Mouse (Mus musculus) CD8-positive naive resting alpha-beta T cell, adult 2 months (primary cell): ENCODE data around the gene Rbpj.
"Not testable (repeated sequence)": the region's sequence is repeated elsewhere in the genome, so short reads cannot be mapped to it uniquely, and the experiment has no call there.

Source experiments
- DNase-seq, 2 experiments: peaks; one replicate each; pipeline ENCODE4 v3.0.0; 2022; ENCODE audit warnings: low read depth in 2 of 2, low spot score in 2 of 2

The Rbpj gene

GRCm38 (mm10) chr5:53668021-53668420 lies 202.1 kb downstream of the Rbpj start:
- DNase-seq = no peak

- no peak for DNase-seq
Measured at GRCm38 (mm10) chr5:53670321-53670938, 204.5 kb downstream of the Rbpj start.

GRCm38 (mm10) chr5:53671507-53671906 lies 205.6 kb downstream of the Rbpj start:
- DNase-seq = no peak

GRCm38 (mm10) chr5:53672352-53672751 lies 206.4 kb downstream of the Rbpj start:
- peak; percentile 32 to 47 for DNase-seq

GRCm38 (mm10) chr5:53673493-53674150 lies 207.7 kb downstream of the Rbpj start:
- DNase-seq = not testable (repeated sequence)

GRCm38 (mm10) chr5:53676671-53677070 lies 210.7 kb downstream of the Rbpj start:
- no peak for DNase-seq

GRCm38 (mm10) chr5:53678036-53678767 lies 212.2 kb downstream of the Rbpj start:
- DNase-seq = no peak

- DNase-seq = no peak
Measured at GRCm38 (mm10) chr5:53679651-53680050, 213.7 kb downstream of the Rbpj start.

- no peak for DNase-seq
Measured at GRCm38 (mm10) chr5:53683916-53684315, 218.0 kb downstream of the Rbpj start.

GRCm38 (mm10) chr5:53684417-53684816 lies 218.5 kb downstream of the Rbpj start:
- DNase-seq = no peak

- no peak for DNase-seq
Measured at GRCm38 (mm10) chr5:53685623-53686022, 219.7 kb downstream of the Rbpj start.

GRCm38 (mm10) chr5:53686379-53686778 lies 220.4 kb downstream of the Rbpj start:
- no peak for DNase-seq

- DNase-seq = no peak
Measured at GRCm38 (mm10) chr5:53688326-53688725, 222.4 kb downstream of the Rbpj start.

GRCm38 (mm10) chr5:53691577-53691976 lies 225.6 kb downstream of the Rbpj start:
- DNase-seq = no peak

GRCm38 (mm10) chr5:53692100-53692499 lies 226.1 kb downstream of the Rbpj start:
- DNase-seq = no peak

GRCm38 (mm10) chr5:53692662-53693061 lies 226.7 kb downstream of the Rbpj start:
- no peak for DNase-seq

GRCm38 (mm10) chr5:53696701-53697100 lies 230.7 kb downstream of the Rbpj start:
- DNase-seq = no peak

GRCm38 (mm10) chr5:53697794-53698193 lies 231.8 kb downstream of the Rbpj start:
- DNase-seq = no peak

- no peak for DNase-seq
Measured at GRCm38 (mm10) chr5:53702686-53703085, 236.7 kb downstream of the Rbpj start.
